In the genomic region with DNA sequence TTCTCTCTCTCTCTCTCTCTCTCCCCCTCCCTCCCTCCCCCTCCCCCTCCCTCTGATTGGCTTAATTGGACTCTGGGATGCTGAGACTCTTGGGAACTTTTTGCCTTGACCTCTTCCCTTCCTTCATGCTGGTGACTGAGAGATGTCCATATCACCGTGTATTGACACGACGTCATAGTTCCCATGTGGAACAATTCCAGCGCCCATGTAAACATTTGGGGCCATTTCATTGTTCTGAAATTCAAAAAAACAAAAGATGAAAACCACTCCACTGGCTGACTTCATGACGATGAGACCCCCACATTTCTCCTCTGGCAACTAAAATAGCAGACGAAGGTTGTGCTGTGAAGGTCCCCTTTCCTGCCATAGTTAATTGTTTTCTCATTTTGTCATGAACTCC, we compare ENCODE assay signal across 13 mouse cellular contexts.
"Had no signal": no experiment of that assay in that cellular context is flagged by ENCODE, and none has a peak within 500 bp of the region (broad histone marks: within the 10 kb centered on the region; RNA-seq: fewer than 3 reads in every experiment).

No protein-coding gene starts in this region.

- H3K36me3 ChIP-seq: limb, embryonic 15.5 days; liver, embryonic 12.5 days; midbrain, embryonic 13.5 days; neural tube, embryonic 15.5 days had no signal

- H3K4me1 ChIP-seq: limb, embryonic 15.5 days; midbrain, embryonic 13.5 days; neural tube, embryonic 15.5 days had no signal

- H3K4me3 ChIP-seq: limb, embryonic 15.5 days; liver, embryonic 12.5 days; midbrain, embryonic 13.5 days; myocyte; neural tube, embryonic 15.5 days had no signal

- DNase-seq: kidney, adult 2 months; kidney, postnatal 25 days; layer of hippocampus, adult 9-11 months; layer of hippocampus, postnatal 36 days; right cerebral cortex, adult 18-20 months; right cerebral cortex, postnatal 25 days; thymus, postnatal 36 days had no signal

- H3K9me3 ChIP-seq: limb, embryonic 15.5 days; liver, embryonic 12.5 days; midbrain, embryonic 13.5 days; neural tube, embryonic 15.5 days had no signal

- H3K4me2 ChIP-seq: limb, embryonic 15.5 days; liver, embryonic 12.5 days; midbrain, embryonic 13.5 days; neural tube, embryonic 15.5 days had no signal

- H3K27me3 ChIP-seq: limb, embryonic 15.5 days; liver, embryonic 12.5 days; midbrain, embryonic 13.5 days; neural tube, embryonic 15.5 days had no signal

- H3K27ac ChIP-seq: limb, embryonic 15.5 days; liver, embryonic 12.5 days; midbrain, embryonic 13.5 days; neural tube, embryonic 15.5 days had no signal

- ATAC-seq: intestine, embryonic 16.5 days; liver, embryonic 12.5 days; midbrain, embryonic 13.5 days had no signal

- H3K9ac ChIP-seq: limb, embryonic 15.5 days; liver, embryonic 12.5 days; midbrain, embryonic 13.5 days; neural tube, embryonic 15.5 days had no signal
